Mouse (Mus musculus): ENCODE data around the gene Ubfd1.

Ubfd1 gene

GRCm38 (mm10) chr7:122087195-122087982, 20.4 kb downstream of the Ubfd1 start:
- DNase-seq (ENCODE audit: low read depth): no peak

GRCm38 (mm10) chr7:122094564-122095330, 27.8 kb downstream of the Ubfd1 start:
- no peak for DNase-seq (ENCODE audit: low read depth)

- no peak for DNase-seq (ENCODE audit: low read depth)
Measured at GRCm38 (mm10) chr7:122098009-122098408, 31.0 kb downstream of the Ubfd1 start.

GRCm38 (mm10) chr7:122099222-122099621, 32.2 kb downstream of the Ubfd1 start:
- DNase-seq (ENCODE audit: low read depth): peak; percentile 82

GRCm38 (mm10) chr7:122101014-122101746, 34.2 kb downstream of the Ubfd1 start:
- DNase-seq (ENCODE audit: low read depth): peak; percentile 46

- DNase-seq (ENCODE audit: low read depth): peak; percentile 90
Measured at GRCm38 (mm10) chr7:122101747-122102244, 34.8 kb downstream of the Ubfd1 start, which contains the start of gene Ndufab1. TSS of gene Ndufab1 (minus strand) at chr7:122101886.

- DNase-seq (ENCODE audit: low read depth): no peak
Measured at GRCm38 (mm10) chr7:122108206-122108605, 41.2 kb downstream of the Ubfd1 start.

- no peak for DNase-seq (ENCODE audit: low read depth)
Measured at GRCm38 (mm10) chr7:122123518-122123917, 56.5 kb downstream of the Ubfd1 start.

GRCm38 (mm10) chr7:122125636-122126035, 58.7 kb downstream of the Ubfd1 start:
- no peak for DNase-seq (ENCODE audit: low read depth)

- no peak for DNase-seq (ENCODE audit: low read depth)
Measured at GRCm38 (mm10) chr7:122126946-122127345, 60.0 kb downstream of the Ubfd1 start.
